Mouse (Mus musculus): ENCODE data around the gene Gcdh. TPM values are rescaled to one million over a fixed set of nuclear protein-coding genes. Genes with fewer than 3 reads are reported as not detected.
"Not testable (repeated sequence)": the region's sequence is repeated elsewhere in the genome, so short reads cannot be mapped to it uniquely, and the experiment has no call there.

Gene Gcdh
- total RNA-seq, 2 experiments from 2014 or later: 31.3 to 38.3 TPM

- peak; percentile 65 to 77 for DNase-seq (ENCODE audit: low spot score in 2 of 2)
- intact Hi-C loops (cut with DNase I): no loop called here
Measured at GRCm38 (mm10) chr8:84912895-84913501, 19.3 kb upstream of the Gcdh start.

- intact Hi-C loops (cut with DNase I): no loop called here
- DNase-seq (ENCODE audit: low spot score in 2 of 2): no peak
Measured at GRCm38 (mm10) chr8:84912391-84912790, 18.7 kb upstream of the Gcdh start.

- intact Hi-C loops (cut with DNase I): no loop called here
- DNase-seq (ENCODE audit: low spot score in 2 of 2): no peak
Measured at GRCm38 (mm10) chr8:84911854-84912253, 18.1 kb upstream of the Gcdh start.

- DNase-seq (ENCODE audit: low spot score in 2 of 2): no peak
- intact Hi-C loops (cut with DNase I): no loop called here
Measured at GRCm38 (mm10) chr8:84910551-84910950, 16.8 kb upstream of the Gcdh start.

- intact Hi-C loops (cut with DNase I): no loop called here
- no peak for DNase-seq (ENCODE audit: low spot score in 2 of 2)
Measured at GRCm38 (mm10) chr8:84909949-84910348, 16.2 kb upstream of the Gcdh start.

- no peak for DNase-seq (ENCODE audit: low spot score in 2 of 2)
- intact Hi-C loops (cut with DNase I): no loop called here
Measured at GRCm38 (mm10) chr8:84909162-84909767, 15.5 kb upstream of the Gcdh start.

- DNase-seq (ENCODE audit: low spot score in 2 of 2): peak; percentile 83 to 90
- intact Hi-C loops (cut with DNase I): no loop called here
Measured at GRCm38 (mm10) chr8:84908421-84909161, 14.9 kb upstream of the Gcdh start, which contains the start of gene Dnase2a. Gene Dnase2a, plus strand, starts transcription at chr8:84908560.

GRCm38 (mm10) chr8:84907979-84908378, 14.3 kb upstream of the Gcdh start:
- intact Hi-C loops (cut with DNase I); DNase-seq (ENCODE audit: low spot score in 2 of 2): not testable (repeated sequence)

GRCm38 (mm10) chr8:84907493-84907892, 13.8 kb upstream of the Gcdh start:
- intact Hi-C loops (cut with DNase I): no loop called here
- no peak for DNase-seq (ENCODE audit: low spot score in 2 of 2)

- intact Hi-C loops (cut with DNase I): no loop called here
- DNase-seq (ENCODE audit: low spot score in 2 of 2): no peak
Measured at GRCm38 (mm10) chr8:84907037-84907436, 13.3 kb upstream of the Gcdh start.

GRCm38 (mm10) chr8:84904351-84904750, 10.6 kb upstream of the Gcdh start:
- intact Hi-C loops (cut with DNase I): no loop called here
- no peak for DNase-seq (ENCODE audit: low spot score in 2 of 2)

- intact Hi-C loops (cut with DNase I): loop anchor here (2.0 kb wide), 1 partner anchor 56 kb away; the partner anchor contains the start of gene Calr
- peak; percentile 91 to 94 for DNase-seq (ENCODE audit: low spot score in 2 of 2)
Measured at GRCm38 (mm10) chr8:84902920-84903661, 9.4 kb upstream of the Gcdh start.

GRCm38 (mm10) chr8:84902367-84902919, 8.7 kb upstream of the Gcdh start:
- DNase-seq (ENCODE audit: low spot score in 2 of 2): peak in 1 of 2 experiments; percentile 37
- intact Hi-C loops (cut with DNase I): loop anchor here (2.0 kb wide), 1 partner anchor 56 kb away; the partner anchor contains the start of gene Calr

GRCm38 (mm10) chr8:84901752-84902151, 8.0 kb upstream of the Gcdh start, which contains the start of gene Klf1:
Gene Klf1, plus strand, starts transcription at chr8:84901928.
- intact Hi-C loops (cut with DNase I): loop anchor here (2.0 kb wide), 1 partner anchor 55 kb away; the partner anchor contains the start of gene Calr
- no peak for DNase-seq (ENCODE audit: low spot score in 2 of 2)

- intact Hi-C loops (cut with DNase I): no loop called here
- no peak for DNase-seq (ENCODE audit: low spot score in 2 of 2)
Measured at GRCm38 (mm10) chr8:84901071-84901470, 7.3 kb upstream of the Gcdh start.

GRCm38 (mm10) chr8:84895963-84896362, 2.2 kb upstream of the Gcdh start:
- no peak for DNase-seq (ENCODE audit: low spot score in 2 of 2)
- intact Hi-C loops (cut with DNase I): no loop called here

- no peak for DNase-seq (ENCODE audit: low spot score in 2 of 2)
Measured at GRCm38 (mm10) chr8:84892993-84893708, 570 bp downstream of the Gcdh start.

GRCm38 (mm10) chr8:84889141-84889540, 4.6 kb downstream of the Gcdh start:
- no peak for DNase-seq (ENCODE audit: low spot score in 2 of 2)
- intact Hi-C loops (cut with DNase I): no loop called here

More at GRCm38 (mm10) chr8:84892993-84893708, 570 bp downstream of the Gcdh start:
- intact Hi-C loops (cut with DNase I): no loop called here

- intact Hi-C loops (cut with DNase I): no loop called here
Measured at GRCm38 (mm10) chr8:84888280-84888679, 5.4 kb downstream of the Gcdh start.

More at GRCm38 (mm10) chr8:84888280-84888679, 5.4 kb downstream of the Gcdh start:
- DNase-seq (ENCODE audit: low spot score in 2 of 2): no peak
